In the genomic region with DNA sequence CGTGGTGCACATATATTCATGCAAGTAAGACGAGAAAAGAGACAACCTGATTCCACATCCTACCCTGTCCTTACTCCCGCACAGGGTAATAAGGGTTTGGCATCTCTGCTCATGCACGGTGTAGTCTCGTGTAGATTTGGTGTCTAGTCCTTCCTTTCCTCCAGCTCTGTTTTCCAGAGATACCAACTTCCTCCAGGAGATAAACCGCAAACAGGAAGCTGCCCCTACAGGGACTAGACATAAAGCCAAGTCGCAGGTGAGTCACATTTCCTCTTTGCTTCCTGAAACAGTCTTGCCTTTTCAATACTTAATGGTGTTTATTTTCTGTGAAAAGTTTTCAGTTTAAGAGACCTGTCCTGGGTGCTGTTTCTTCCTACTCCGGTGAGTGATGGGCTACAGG, we compare ENCODE assay signal across 8 mouse cellular contexts. TPM values are rescaled to one million over a fixed set of nuclear protein-coding genes. Genes with fewer than 3 reads are reported as not detected.
DNase-seq lines count a peak whose midpoint lies in the region; ATAC-seq and TF ChIP-seq lines count a peak whose summit lies in the region.

No protein-coding gene starts in this region.

- peak overlapping the region; percentile 62 for H3K4me2 ChIP-seq in kidney, postnatal 0 days (ENCODE audit: low read length)
- H3K4me2 ChIP-seq in embryonic facial prominence, embryonic 15.5 days (replicated peaks): peak overlapping the region; percentile 83
- H3K4me2 ChIP-seq in intestine, embryonic 15.5 days (replicated peaks): peak overlapping the region; percentile 85
- peak overlapping the region; percentile 89 for H3K4me2 ChIP-seq in midbrain, postnatal 0 days (ENCODE audit: low read depth, low read length, poor library complexity, severe bottlenecking)

- H3K4me3 ChIP-seq in kidney, postnatal 0 days (replicated peaks; ENCODE audit: low read depth, low read length): peak overlapping the region; percentile 50; the same call in 1 of the 2 replicates
- H3K4me3 ChIP-seq in embryonic facial prominence, embryonic 15.5 days (replicated peaks): peak overlapping the region; percentile 73
- H3K4me3 ChIP-seq in intestine, embryonic 15.5 days (replicated peaks): peak overlapping the region; percentile 61; the same call in 1 of the 2 replicates
- H3K4me3 ChIP-seq in midbrain, postnatal 0 days (ENCODE audit: low read depth, low read length): peak overlapping the region; percentile 66

- H3K36me3 ChIP-seq in kidney, postnatal 0 days (ENCODE audit: insufficient read depth, low read length): no peaks in the 10 kb centered on the region
- peaks cover 2% of the 10 kb centered on the region; the same call in 1 of the 2 replicates for H3K36me3 ChIP-seq in embryonic facial prominence, embryonic 15.5 days
- H3K36me3 ChIP-seq in intestine, embryonic 15.5 days: no peaks in the 10 kb centered on the region
- peaks cover 22% of the 10 kb centered on the region; the same call in 1 of the 2 replicates for H3K36me3 ChIP-seq in midbrain, postnatal 0 days (ENCODE audit: insufficient read depth, low read length)

- no peak for DNase-seq in kidney, postnatal 0 days (ENCODE audit: low spot score)
- no peak for DNase-seq in kidney, postnatal 10 days
- DNase-seq in midbrain, postnatal 0 days (ENCODE audit: low spot score): no peak
- DNase-seq in thymus, postnatal 10 days (ENCODE audit: low spot score in 2 of 2): no peak
- DNase-seq in embryo, embryonic 9.5 days (ENCODE audit: extremely low spot score): no peak
- no peak for DNase-seq in gastrocnemius, postnatal 36 days

- no peak overlapping the region for H3K9ac ChIP-seq in kidney, postnatal 0 days (ENCODE audit: low read depth, low read length)
- H3K9ac ChIP-seq in embryonic facial prominence, embryonic 15.5 days: no peak overlapping the region
- no peak overlapping the region for H3K9ac ChIP-seq in intestine, embryonic 15.5 days
- H3K9ac ChIP-seq in midbrain, postnatal 0 days (replicated peaks; ENCODE audit: low read length, poor library complexity, severe bottlenecking): no peak overlapping the region

- no peak for TF ChIP-seq CTCF in kidney, postnatal 0 days (IDR thresholded peaks at IDR 0.05; ENCODE audit: low read depth)
- no peak for TF ChIP-seq CTCF in midbrain, postnatal 0 days (IDR thresholded peaks at IDR 0.05)

- no peak for ATAC-seq in kidney, postnatal 0 days (replicated peaks; ENCODE audit: low FRiP score, low read depth)
- no peak for ATAC-seq in embryonic facial prominence, embryonic 15.5 days (ENCODE audit: insufficient number of reproducible peaks, low FRiP score, low TSS enrichment, low read depth)
- ATAC-seq in intestine, embryonic 15.5 days: 0 out of 2 replicates have a peak, but pooled peaks have one; percentile 0
- ATAC-seq in midbrain, postnatal 0 days (ENCODE audit: low FRiP score): no peak

- intact Hi-C loops in gastrocnemius, postnatal 36 days (cut with DNase I): no loop called here

- WGBS in kidney, postnatal 0 days: 60% methylated on average over 8 of the region's 8 CpGs
- 66% methylated on average over 8 of the region's 8 CpGs for WGBS in embryonic facial prominence, embryonic 15.5 days
- 73% methylated on average over 8 of the region's 8 CpGs for WGBS in intestine, embryonic 15.5 days
- 77% methylated on average over 8 of the region's 8 CpGs for WGBS in midbrain, postnatal 0 days

- H3K27ac ChIP-seq in kidney, postnatal 0 days: no peak overlapping the region
- H3K27ac ChIP-seq in embryonic facial prominence, embryonic 15.5 days (replicated peaks): no peak overlapping the region
- H3K27ac ChIP-seq in intestine, embryonic 15.5 days: no peak overlapping the region
- H3K27ac ChIP-seq in midbrain, postnatal 0 days (ENCODE audit: low read depth, low read length): no peak overlapping the region

- 0 out of 2 replicates have a peak, but pooled peaks cover 3% of the 10 kb centered on the region for H3K4me1 ChIP-seq in kidney, postnatal 0 days (replicated peaks; ENCODE audit: insufficient read depth, low read length)
- peaks cover 15% of the 10 kb centered on the region for H3K4me1 ChIP-seq in embryonic facial prominence, embryonic 15.5 days
- H3K4me1 ChIP-seq in intestine, embryonic 15.5 days (replicated peaks): peaks cover 6% of the 10 kb centered on the region; the same call in 1 of the 2 replicates
- peaks cover 5% of the 10 kb centered on the region for H3K4me1 ChIP-seq in midbrain, postnatal 0 days (ENCODE audit: insufficient read depth, low read length)

- no peaks in the 10 kb centered on the region for H3K9me3 ChIP-seq in kidney, postnatal 0 days (replicated peaks; ENCODE audit: low read length)
- no peaks in the 10 kb centered on the region for H3K9me3 ChIP-seq in embryonic facial prominence, embryonic 15.5 days (replicated peaks)
- H3K9me3 ChIP-seq in intestine, embryonic 15.5 days: no peaks in the 10 kb centered on the region
- H3K9me3 ChIP-seq in midbrain, postnatal 0 days (ENCODE audit: low read length): no peaks in the 10 kb centered on the region

- H3K27me3 ChIP-seq in kidney, postnatal 0 days (ENCODE audit: insufficient read depth, low read length): no peaks in the 10 kb centered on the region
- H3K27me3 ChIP-seq in embryonic facial prominence, embryonic 15.5 days: no peaks in the 10 kb centered on the region
- no peaks in the 10 kb centered on the region for H3K27me3 ChIP-seq in intestine, embryonic 15.5 days (replicated peaks)
- H3K27me3 ChIP-seq in midbrain, postnatal 0 days (ENCODE audit: insufficient read depth, low read length): no peaks in the 10 kb centered on the region

RNA-seq across cellular contexts. Expression of a gene that starts 0.9 kb away (rescaled TPM):
- 6.2 and 7.4 TPM in 2 replicates for polyA plus RNA-seq in kidney, postnatal 0 days (2015; fragmentation: Nextera tagmentation; extraction: Ambion mirVana)
- polyA plus RNA-seq in embryonic facial prominence, embryonic 15.5 days (2015; fragmentation: Nextera tagmentation; extraction: Ambion mirVana): 9.5 and 10.0 TPM in 2 replicates
- polyA plus RNA-seq in intestine, embryonic 15.5 days (2015; fragmentation: Nextera tagmentation; extraction: Ambion mirVana): 7.8 and 8.2 TPM in 2 replicates
- total RNA-seq in midbrain, postnatal 0 days (2014; rRNA removed): 14.8 and 16.5 TPM in 2 replicates
- 16.4 and 19.5 TPM in 2 replicates for polyA plus RNA-seq in midbrain, postnatal 0 days (2015; fragmentation: Nextera tagmentation; extraction: Ambion mirVana)
- 1 to 10 TPM in 1 of 2 experiments, under 1 TPM in 1; 0.77 to 1.2 TPM for total RNA-seq in gastrocnemius, postnatal 36 days (2021)

RNA-seq across cellular contexts. Expression of a gene that starts 14.5 kb away (rescaled TPM):
- not detected in 2 replicates for polyA plus RNA-seq in kidney, postnatal 0 days (2015; fragmentation: Nextera tagmentation; extraction: Ambion mirVana)
- 0.26 and 0.44 TPM in 2 replicates for polyA plus RNA-seq in embryonic facial prominence, embryonic 15.5 days (2015; fragmentation: Nextera tagmentation; extraction: Ambion mirVana)
- 0.15 and 0.20 TPM in 2 replicates for polyA plus RNA-seq in intestine, embryonic 15.5 days (2015; fragmentation: Nextera tagmentation; extraction: Ambion mirVana)
- 19.6 and 21.8 TPM in 2 replicates for total RNA-seq in midbrain, postnatal 0 days (2014; rRNA removed)
- 6.3 and 7.4 TPM in 2 replicates for polyA plus RNA-seq in midbrain, postnatal 0 days (2015; fragmentation: Nextera tagmentation; extraction: Ambion mirVana)
- under 1 TPM in 1 of 2 experiments, not detected in 1; 0.32 TPM for total RNA-seq in gastrocnemius, postnatal 36 days (2021)

RNA-seq across cellular contexts. Expression of a gene that starts 20.9 kb away (rescaled TPM):
- 1.4 and 2.0 TPM in 2 replicates for polyA plus RNA-seq in kidney, postnatal 0 days (2015; fragmentation: Nextera tagmentation; extraction: Ambion mirVana)
- 2.2 and 4.2 TPM in 2 replicates for polyA plus RNA-seq in embryonic facial prominence, embryonic 15.5 days (2015; fragmentation: Nextera tagmentation; extraction: Ambion mirVana)
- polyA plus RNA-seq in intestine, embryonic 15.5 days (2015; fragmentation: Nextera tagmentation; extraction: Ambion mirVana): 2.0 and 2.3 TPM in 2 replicates
- 2.6 and 4.7 TPM in 2 replicates for total RNA-seq in midbrain, postnatal 0 days (2014; rRNA removed)
- polyA plus RNA-seq in midbrain, postnatal 0 days (2015; fragmentation: Nextera tagmentation; extraction: Ambion mirVana): 3.3 and 4.3 TPM in 2 replicates
- total RNA-seq in gastrocnemius, postnatal 36 days (2021): 1 to 10 TPM; 1.4 to 2.2 TPM

RNA-seq across cellular contexts. Expression of a gene that starts 26.1 kb away (rescaled TPM):
- not detected in 2 replicates for polyA plus RNA-seq in kidney, postnatal 0 days (2015; fragmentation: Nextera tagmentation; extraction: Ambion mirVana)
- not detected in 2 replicates for polyA plus RNA-seq in embryonic facial prominence, embryonic 15.5 days (2015; fragmentation: Nextera tagmentation; extraction: Ambion mirVana)
- polyA plus RNA-seq in intestine, embryonic 15.5 days (2015; fragmentation: Nextera tagmentation; extraction: Ambion mirVana): not detected in 2 replicates
- total RNA-seq in midbrain, postnatal 0 days (2014; rRNA removed): 0.47 and 0.77 TPM in 2 replicates
- polyA plus RNA-seq in midbrain, postnatal 0 days (2015; fragmentation: Nextera tagmentation; extraction: Ambion mirVana): not detected in 2 replicates
- not detected for total RNA-seq in gastrocnemius, postnatal 36 days (2021)

RNA-seq across cellular contexts. Expression of a gene that starts 40.5 kb away (rescaled TPM):
- 0.39 and 0.64 TPM in 2 replicates for polyA plus RNA-seq in kidney, postnatal 0 days (2015; fragmentation: Nextera tagmentation; extraction: Ambion mirVana)
- 1.8 and 1.9 TPM in 2 replicates for polyA plus RNA-seq in embryonic facial prominence, embryonic 15.5 days (2015; fragmentation: Nextera tagmentation; extraction: Ambion mirVana)
- 0.85 and 1.3 TPM in 2 replicates for polyA plus RNA-seq in intestine, embryonic 15.5 days (2015; fragmentation: Nextera tagmentation; extraction: Ambion mirVana)
- total RNA-seq in midbrain, postnatal 0 days (2014; rRNA removed): 3.4 and 5.0 TPM in 2 replicates
- polyA plus RNA-seq in midbrain, postnatal 0 days (2015; fragmentation: Nextera tagmentation; extraction: Ambion mirVana): 4.5 and 5.6 TPM in 2 replicates
- total RNA-seq in gastrocnemius, postnatal 36 days (2021): under 1 TPM; 0.18 to 0.32 TPM
